Mouse (Mus musculus) urinary bladder, postnatal 25 days (tissue): ENCODE results near the gene Stk32b.

Experiments
- DNase-seq: peaks from one replicate; pipeline ENCODE4 v3.0.0; 2022; ENCODE audit warnings: low spot score

The Stk32b gene

GRCm38 (mm10) chr5:37716505-37717372, at the start of gene Stk32b:
Gene Stk32b, minus strand, starts transcription at chr5:37717171.
- no peak for DNase-seq

GRCm38 (mm10) chr5:37765851-37766250, 48.9 kb upstream of the Stk32b start:
- DNase-seq = no peak

DNA sequence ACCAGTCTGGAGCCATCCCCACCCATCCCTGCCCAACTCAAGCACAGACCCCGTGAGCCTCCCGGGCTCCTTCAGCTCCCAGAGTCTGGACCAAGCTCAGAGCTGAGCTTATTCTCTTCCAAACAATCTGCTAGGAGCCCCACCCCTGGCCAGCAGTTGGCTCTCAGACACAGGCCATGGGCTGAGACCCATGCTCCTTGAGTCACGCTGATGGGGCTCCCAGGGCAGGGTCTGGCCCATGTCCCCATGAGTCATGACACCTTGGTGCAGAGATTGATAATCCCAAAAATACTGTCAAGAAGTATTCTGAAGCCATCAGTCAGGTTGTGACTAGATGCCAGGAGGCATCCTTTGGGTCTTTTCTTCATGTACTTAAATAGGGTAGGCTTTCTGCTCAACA, 45.1 kb upstream of the Stk32b start:
- DNase-seq = no peak

- no peak for DNase-seq
Measured at GRCm38 (mm10) chr5:37753366-37753765, 36.4 kb upstream of the Stk32b start.

GRCm38 (mm10) chr5:37752027-37752967, 35.3 kb upstream of the Stk32b start:
- peak; percentile 53 for DNase-seq

- no peak for DNase-seq
Measured at GRCm38 (mm10) chr5:37743889-37744707, 27.1 kb upstream of the Stk32b start.

- no peak for DNase-seq
Measured at GRCm38 (mm10) chr5:37736213-37736612, 19.2 kb upstream of the Stk32b start.

GRCm38 (mm10) chr5:37735224-37735623, 18.3 kb upstream of the Stk32b start, which contains the start of gene Cytl1:
Gene Cytl1, plus strand, starts transcription at chr5:37735519.
- DNase-seq = no peak

DNA sequence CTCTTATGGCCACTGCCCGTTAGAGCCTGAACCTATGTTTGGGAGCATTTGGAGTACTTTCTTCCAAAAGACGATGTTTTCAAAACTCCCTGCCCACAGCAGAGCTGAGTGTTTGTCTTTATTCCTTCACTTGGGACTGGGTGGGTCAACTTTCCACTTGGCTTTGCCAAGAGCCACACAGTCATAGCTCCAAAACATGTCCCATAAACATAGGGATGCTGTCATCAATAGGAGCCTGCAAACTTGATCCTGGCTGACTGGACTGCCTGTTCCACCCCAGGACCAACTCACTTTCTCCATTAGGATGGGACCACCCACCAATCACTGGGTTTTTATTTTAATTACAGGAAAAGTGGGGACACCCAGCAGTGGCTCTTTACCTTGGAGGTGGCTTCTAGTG, 13.8 kb upstream of the Stk32b start:
- DNase-seq = no peak

DNA sequence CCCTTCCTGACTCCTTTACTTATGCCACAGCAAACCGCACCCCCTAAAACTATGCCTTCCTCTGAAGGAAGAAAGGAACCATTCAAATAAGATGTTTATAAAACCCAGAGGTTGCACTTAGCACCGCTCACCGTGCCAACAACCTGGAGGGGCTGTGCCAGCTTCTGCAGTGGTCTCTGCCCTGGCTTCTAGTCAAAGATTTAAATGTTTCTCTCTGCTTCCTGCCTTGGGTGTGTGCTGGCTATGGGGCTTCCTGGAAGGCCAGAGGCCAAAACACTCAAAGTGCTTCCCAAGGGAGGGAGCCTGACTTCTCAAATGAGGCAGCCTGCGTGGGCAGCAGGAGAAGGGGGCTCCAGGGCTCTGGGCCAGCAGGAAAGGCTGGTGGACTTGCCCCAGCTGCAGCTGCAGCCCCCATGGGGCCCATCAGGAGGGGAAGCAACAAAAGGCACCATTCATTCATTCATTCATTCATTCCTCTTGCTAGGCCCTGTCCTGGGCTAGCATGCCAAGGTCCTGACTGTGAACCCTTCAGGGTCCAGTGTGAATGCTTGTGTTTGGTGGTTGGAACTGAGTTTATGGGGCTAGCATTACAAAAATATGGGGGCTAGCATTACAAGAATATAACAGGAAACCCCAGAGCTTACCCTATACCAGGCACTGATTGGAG, 8.4 kb upstream of the Stk32b start:
- DNase-seq = no peak

- no peak for DNase-seq
Measured at GRCm38 (mm10) chr5:37720670-37721069, 3.7 kb upstream of the Stk32b start.

GRCm38 (mm10) chr5:37717384-37717963, 503 bp upstream of the Stk32b start:
- DNase-seq = peak; percentile 30

GRCm38 (mm10) chr5:37709257-37709904, 7.6 kb downstream of the Stk32b start:
- no peak for DNase-seq

- no peak for DNase-seq
Measured at GRCm38 (mm10) chr5:37708124-37708523, 8.8 kb downstream of the Stk32b start.

DNA sequence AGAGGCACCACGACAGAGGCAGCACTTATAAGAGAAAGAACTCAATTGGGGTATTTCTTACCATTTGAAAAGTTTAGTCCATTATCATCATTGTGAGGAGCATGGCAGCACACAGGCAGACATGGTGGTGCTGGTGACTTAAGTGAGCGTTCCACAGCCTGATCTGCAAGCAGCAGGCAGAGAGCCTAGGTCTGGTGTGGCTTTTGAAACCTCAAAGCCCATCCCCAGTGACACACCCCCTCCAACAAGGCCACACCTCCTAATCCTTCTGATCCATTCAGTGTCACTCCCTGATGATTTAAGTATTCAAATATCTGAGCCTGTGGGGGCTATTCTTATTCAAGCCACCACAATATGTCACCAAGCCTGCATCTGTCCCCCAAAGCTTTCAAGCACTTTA, 12.0 kb downstream of the Stk32b start:
- DNase-seq = no peak

GRCm38 (mm10) chr5:37699757-37700156, 17.2 kb downstream of the Stk32b start:
- no peak for DNase-seq

- no peak for DNase-seq
Measured at GRCm38 (mm10) chr5:37697286-37697685, 19.7 kb downstream of the Stk32b start.

DNA sequence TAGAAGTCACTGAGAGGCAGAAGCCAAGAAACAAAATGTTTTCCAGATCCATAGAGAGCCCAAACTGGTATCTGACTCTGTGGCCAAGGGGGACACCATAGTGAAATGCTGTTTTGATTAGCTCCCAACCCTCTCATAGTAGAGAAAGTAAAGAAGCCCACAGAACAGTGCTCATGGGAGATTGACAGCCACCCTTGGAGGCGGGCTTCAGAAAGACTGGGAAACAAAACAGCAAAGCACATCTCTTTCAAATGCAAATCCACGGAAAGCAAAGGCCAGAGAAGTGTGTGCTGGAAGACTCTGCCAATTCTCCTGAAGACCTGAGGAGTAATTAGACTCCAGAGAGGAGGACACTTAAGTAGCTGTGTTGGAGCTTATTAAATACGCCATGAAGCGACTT, 21.2 kb downstream of the Stk32b start:
- DNase-seq = no peak

DNA sequence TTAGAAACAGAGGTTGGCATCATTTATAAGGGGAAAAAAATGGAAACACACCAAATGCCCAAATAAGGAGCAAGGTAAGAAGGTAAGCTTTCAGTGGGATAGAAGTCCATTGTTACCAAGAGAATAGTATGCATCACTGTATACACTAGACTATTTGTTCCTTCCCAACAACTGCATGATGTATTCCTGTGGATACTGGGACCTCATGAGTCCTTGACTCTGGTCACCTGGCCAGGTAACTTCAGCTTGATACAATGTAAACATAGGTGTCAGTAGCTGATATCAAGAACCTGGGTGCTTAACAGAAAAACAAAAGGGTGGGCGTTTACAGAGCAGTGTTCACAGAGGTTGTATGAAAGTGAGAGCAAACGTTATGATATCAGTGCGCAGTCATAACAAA, 24.2 kb downstream of the Stk32b start:
- DNase-seq = no peak

DNA sequence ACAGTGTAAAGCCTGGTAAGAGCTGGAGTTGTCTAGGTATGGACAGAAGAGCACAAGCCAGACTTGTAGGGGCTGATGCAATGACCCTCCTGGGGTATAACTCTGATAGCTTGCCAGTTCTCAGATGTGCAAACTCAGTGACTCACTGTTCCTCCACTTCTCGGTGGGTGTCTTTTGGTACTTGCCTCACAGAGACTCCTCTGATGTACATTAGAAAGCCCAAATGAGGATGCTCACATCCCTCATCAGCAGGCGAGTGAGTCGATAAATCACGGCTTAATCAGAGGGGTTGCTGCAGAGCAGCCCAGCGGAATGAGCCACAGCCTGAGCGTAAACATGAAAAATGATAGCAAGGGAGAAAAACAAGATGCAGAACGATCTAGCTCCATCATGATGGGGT, 46.2 kb downstream of the Stk32b start:
- DNase-seq = no peak
